Mouse (Mus musculus) ES-Bruce4 (cell line): ENCODE data around the gene Stxbp4.

Experiments used
- CTCF ChIP-seq: IDR thresholded peaks from one replicate; pipeline ENCODE4 v1.8.1; 2011; ENCODE audit warnings: low read depth, low read length
- EP300 ChIP-seq: IDR thresholded peaks from 2 replicates; pipeline ENCODE4 v1.6.1; 2011; ENCODE audit warnings: low read depth, low read length; ENCODE audit not compliant: insufficient read depth
- POLR2A ChIP-seq: IDR thresholded peaks from one replicate; pipeline ENCODE4 v1.8.1; 2011; ENCODE audit warnings: low read length; ENCODE audit not compliant: insufficient read depth

GRCm38 (mm10) chr11:90489166-90489565, 148.7 kb downstream of the Stxbp4 start:
- TF ChIP-seq CTCF (no peak), POLR2A (no peak), EP300 (no peak)
